Mouse (Mus musculus) cerebellum, postnatal 4 days (tissue): ENCODE measurements around the gene Slc25a11.

Source experiments
- DNase-seq, 2 experiments: peaks; one replicate each; pipeline ENCODE4 v3.0.0; 2022; ENCODE audit warnings: low spot score in 2 of 2, mixed read lengths in 1 of 2

Gene Slc25a11

GRCm38 (mm10) chr11:70621972-70622814, 25.1 kb downstream of the Slc25a11 start:
- no peak for DNase-seq

- no peak for DNase-seq
Measured at GRCm38 (mm10) chr11:70619101-70619500, 28.2 kb downstream of the Slc25a11 start, which contains the start of gene Chrne. Chrne (minus strand) TSS chr11:70619216.

- no peak for DNase-seq
Measured at GRCm38 (mm10) chr11:70615516-70616093, 31.7 kb downstream of the Slc25a11 start, which contains the start of gene 4930544D05Rik. 4930544D05Rik (plus strand) TSS chr11:70615848.

- DNase-seq = no peak
Measured at GRCm38 (mm10) chr11:70615074-70615473, 32.2 kb downstream of the Slc25a11 start.

- DNase-seq = no peak
Measured at GRCm38 (mm10) chr11:70612505-70612904, 34.8 kb downstream of the Slc25a11 start.

GRCm38 (mm10) chr11:70610752-70611151, 36.5 kb downstream of the Slc25a11 start:
- no peak for DNase-seq

GRCm38 (mm10) chr11:70608381-70609066, 38.8 kb downstream of the Slc25a11 start:
- DNase-seq = no peak

GRCm38 (mm10) chr11:70607611-70608010, 39.7 kb downstream of the Slc25a11 start:
- DNase-seq = no peak

- DNase-seq = no peak
Measured at GRCm38 (mm10) chr11:70606717-70607116, 40.6 kb downstream of the Slc25a11 start.

- DNase-seq = peak; percentile 60 to 80
Measured at GRCm38 (mm10) chr11:70605024-70605566, 42.2 kb downstream of the Slc25a11 start.

GRCm38 (mm10) chr11:70598451-70598953, 48.8 kb downstream of the Slc25a11 start:
- DNase-seq = no peak

GRCm38 (mm10) chr11:70597301-70597700, 50.0 kb downstream of the Slc25a11 start:
- DNase-seq = no peak

GRCm38 (mm10) chr11:70596094-70596493, 51.2 kb downstream of the Slc25a11 start:
- DNase-seq = no peak

- no peak for DNase-seq
Measured at GRCm38 (mm10) chr11:70595638-70596037, 51.6 kb downstream of the Slc25a11 start.

GRCm38 (mm10) chr11:70594253-70594989, 52.9 kb downstream of the Slc25a11 start:
- no peak for DNase-seq
